Mouse (Mus musculus): ENCODE measurements around the gene Spata21.
"Not testable (repeated sequence)": the region's sequence is repeated elsewhere in the genome, so short reads cannot be mapped to it uniquely, and the experiment has no call there.

DNA sequence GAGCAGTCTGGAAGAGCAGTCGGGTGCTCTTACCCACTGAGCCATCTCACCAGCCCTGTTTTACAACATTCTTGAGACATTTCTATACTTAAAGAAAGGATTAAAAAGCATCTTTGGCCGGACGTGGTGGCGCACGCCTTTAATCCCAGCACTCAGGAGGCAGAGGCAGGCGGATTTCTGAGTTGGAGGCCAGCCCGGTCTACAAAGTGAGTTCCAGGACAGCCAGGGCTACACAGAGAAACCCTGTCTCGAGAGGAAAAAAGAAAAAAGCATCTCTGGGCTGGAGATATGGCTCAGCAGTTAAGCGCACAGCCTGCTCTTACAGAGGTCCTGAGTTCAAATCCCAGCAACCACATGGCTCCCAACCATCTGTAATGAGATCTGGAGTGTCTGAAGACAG is 52.2 kb downstream of the Spata21 start:
- not testable (repeated sequence) for TF ChIP-seq POLR2A (IDR thresholded peaks at IDR 0.05; ENCODE audit: low read depth, low read length); CTCF (IDR thresholded peaks at IDR 0.05; ENCODE audit: borderline replicate concordance, insufficient read depth, low read length)

Data from embryonic fibroblast, embryonic 13.5 days (primary cell).